Mouse (Mus musculus) liver (tissue): ENCODE measurements around the gene E030018B13Rik.

ENCODE experiments used
- DNase-seq: peaks from one replicate; pipeline ENCODE4 v3.0.0-alpha.2; 2020; ENCODE audit warnings: mixed read lengths

E030018B13Rik gene

DNA sequence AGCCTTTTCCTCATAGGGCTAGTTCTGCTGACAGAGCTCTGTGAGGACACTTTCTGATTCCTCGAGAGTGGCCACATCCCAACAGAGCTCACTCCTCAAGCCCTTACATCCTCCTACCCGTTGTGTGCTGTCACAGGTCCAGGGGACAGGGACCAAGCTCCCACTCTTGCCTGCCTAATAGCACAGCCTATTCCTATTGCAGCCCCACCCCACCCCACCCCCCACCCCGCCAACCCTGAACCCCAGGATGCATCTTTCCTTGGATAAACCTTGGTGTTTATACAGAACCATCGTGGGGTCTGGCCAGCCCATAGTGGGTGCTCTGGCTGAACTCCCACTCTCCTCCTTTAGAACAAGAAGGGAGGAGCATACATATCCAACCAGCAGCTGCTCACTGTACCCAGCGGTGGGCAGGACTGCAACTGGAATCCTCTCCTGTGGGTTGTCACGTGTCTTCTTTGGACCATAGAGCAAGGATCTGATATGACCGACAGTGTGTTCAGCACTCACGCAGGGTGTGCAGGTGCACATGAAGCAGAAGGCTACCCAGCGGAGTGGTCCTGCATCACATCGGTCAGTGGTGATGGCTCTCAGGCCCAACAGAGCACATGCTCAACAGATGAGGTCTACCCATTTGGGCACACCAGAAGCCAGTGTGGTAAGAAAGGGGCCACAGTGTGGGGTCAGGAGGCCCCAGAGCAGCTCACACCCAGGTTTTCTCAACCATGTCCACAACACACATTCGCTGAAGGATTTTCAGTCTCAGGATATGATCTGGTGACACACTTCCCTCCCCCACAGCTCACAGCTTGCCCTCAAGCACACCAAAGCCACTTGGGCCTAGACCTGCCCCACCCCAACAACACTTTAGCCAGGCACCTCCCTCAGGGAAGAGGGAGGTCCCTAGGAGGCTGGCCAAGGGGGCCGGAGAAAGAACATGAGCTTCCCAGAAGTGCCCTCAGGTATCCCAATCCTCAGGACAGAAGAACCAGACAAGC is 2.4 kb downstream of the E030018B13Rik start:
- no peak for DNase-seq

DNA sequence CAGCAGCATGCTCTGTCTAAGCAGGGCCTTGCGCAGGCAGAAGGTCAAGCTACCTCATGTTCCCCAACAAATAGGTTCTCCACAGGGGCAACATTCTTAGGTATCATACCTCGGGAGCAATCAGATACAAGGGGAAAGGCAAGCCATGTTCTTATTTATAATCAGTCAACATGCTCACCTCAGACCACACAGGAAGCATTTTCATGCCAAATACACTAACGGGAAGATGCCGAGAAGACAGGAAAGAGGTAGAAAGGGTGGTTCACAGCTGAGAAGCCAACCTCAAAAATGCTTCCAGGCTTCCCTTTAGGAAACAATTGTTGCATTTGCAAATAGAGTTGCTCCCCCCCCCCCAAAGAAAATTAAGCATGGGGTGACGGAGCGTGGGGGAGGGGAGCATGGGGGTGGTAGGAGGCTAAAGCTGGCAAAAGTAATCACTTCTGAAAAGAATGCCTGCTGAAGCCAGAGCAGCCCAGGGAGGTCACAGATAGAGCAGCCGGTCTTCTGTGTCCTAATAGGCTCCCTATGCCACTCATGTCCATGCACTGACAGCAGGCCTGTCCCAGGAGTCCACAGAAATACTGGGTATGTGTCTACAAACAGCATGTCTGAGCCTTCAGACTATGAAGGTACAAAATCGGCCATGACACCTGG is 5.4 kb downstream of the E030018B13Rik start:
- no peak for DNase-seq

DNA sequence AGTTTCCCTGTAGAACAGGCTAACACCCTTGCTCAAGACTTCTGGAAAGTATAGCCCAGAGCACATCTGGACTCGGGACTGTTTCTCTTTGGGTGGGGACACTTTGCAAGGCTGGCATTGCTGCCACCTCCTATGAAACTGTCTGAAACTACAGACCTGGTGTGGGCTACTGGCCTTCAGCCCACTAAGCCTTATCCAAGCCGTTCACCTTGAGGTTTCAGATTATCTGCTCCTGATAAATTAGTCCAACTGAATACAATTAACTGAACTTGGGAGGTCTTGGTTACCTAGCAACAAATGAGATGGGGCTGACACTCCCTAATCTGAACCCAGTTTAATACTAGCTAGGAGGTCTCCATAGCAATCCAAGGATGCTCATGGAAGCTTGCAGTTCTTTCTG is 5.9 kb downstream of the E030018B13Rik start:
- DNase-seq: no peak

DNA sequence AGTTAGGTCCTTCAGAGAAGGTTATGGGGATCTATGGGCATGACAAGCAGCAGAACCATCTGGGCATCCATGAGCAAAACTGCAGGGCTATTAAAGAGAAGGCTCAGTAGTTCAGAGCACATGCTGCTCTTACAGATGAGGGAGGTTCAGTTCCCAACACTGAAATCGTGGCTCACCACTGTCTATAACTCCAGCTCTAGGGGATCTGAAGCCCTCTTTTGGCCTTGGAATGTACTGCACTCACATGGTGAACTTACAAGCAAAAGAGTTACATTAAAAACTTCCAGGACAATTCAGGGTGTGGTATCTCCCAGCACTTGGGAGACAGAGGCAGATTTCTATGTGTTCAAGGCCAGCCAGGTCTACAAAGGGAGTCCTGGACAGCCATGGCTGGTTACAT is 6.3 kb downstream of the E030018B13Rik start:
- DNase-seq: no peak

DNA sequence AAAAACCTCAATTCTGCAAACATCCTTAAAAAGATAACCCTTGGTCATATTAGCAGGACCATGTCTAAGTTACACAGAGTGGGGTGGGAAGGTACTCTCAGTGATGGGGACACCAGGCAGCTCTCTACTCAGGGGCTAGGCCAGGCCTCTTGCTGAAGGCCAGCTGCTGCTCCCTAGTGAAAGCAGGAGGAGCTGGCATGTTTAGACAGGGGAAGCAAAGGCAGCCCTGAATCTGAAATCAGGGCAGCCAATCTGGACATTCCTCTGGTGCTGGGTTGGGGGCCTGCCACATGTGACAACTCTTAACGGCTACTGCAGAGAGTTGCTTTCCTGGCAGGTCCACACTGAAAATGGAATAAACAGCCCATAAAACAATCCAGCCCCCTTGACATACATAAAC is 7.5 kb downstream of the E030018B13Rik start:
- DNase-seq: no peak

DNA sequence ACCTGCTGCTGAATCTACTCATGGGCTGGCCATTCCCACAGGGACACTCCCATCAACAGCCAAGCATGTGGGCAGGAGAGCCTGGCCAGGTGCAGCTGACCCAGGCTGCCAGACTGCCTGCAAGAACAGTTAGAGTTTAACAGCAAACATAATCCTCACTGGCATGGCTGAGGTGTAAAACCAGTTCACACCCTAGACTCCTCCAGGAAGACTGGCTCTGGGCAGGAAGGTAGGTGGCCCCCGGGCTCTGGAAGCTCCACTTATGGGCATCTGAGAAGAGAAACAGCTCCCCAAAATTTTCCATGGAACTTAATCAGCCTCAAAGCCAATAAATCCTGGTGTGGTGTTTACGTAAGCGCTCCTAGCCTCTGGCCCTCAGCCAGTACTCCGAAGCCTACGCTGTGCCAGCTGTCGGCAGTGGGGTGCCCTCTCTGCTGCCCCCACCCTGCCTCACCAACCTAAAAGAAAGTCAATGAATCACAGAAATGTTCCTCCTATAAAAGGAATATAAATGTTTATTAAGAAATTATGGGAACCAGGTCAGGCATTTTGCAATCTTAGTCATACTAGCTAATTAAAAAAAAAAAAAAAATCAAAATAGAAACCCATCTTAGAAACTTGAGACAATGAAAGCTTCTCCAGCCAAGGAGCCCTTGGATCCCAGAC is 8.2 kb downstream of the E030018B13Rik start:
- DNase-seq: no peak

DNA sequence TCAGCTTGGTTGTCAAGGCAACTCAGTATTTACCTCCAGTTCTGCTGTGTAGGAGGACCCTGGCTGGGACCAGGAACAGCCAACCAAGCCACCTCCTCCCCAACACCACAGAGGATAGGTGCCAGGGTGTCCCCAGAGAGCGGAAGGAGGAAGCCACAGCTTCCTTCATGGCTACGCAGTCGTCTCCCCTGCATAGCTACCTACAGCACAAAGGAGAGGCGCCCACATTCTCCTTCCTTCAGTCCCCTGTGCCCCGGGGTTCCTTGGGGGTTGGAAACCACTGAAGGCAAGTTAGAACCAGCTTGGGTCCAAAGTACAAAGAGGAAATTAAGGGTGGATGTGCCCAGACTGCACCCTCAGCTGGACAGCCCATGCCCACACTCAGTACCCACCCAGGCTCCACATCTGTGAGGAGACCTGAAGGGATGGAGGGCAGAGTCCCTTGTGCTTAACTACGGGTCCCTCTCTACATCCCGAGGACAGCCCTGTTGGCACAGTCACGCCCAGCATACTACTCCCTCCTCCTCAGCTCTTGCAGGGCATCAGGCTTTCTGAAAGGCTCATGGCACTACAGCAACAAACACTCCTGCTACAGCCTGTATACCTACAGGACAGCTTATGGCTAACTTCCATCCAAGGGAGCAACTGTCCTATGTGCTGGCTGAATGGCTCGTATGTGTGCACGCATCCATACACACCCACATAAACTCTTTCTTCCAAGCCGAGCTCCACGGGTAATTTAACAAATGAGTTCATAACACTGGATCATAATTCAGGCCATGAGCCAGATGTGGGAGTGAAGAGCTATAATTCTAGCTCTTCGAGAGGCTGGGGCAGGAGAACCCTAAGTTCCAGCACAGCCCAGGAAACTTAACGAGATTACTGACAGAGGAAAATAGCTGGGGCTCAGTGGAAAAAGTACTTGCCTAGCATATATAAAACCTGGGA is 9.0 kb downstream of the E030018B13Rik start:
- DNase-seq: no peak

DNA sequence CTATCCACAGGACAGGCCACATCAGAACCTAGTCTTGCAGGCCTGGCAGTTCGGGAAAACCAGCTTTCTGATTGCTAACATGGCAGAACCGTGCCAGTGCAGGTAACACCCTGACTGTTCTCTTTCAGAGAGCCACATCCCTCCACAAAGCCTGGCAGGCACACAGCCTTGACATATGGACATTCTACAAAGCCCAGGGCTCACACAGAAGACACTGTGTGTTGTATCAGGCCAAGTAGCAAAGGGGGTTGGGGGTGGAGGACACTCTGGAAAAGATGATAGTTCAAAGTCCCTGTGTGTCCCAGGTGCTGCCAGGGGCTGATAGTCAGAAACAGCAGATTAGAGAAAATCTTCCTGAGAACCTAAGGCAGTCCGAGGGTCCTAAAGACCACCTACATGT is 9.8 kb downstream of the E030018B13Rik start:
- DNase-seq: no peak

DNA sequence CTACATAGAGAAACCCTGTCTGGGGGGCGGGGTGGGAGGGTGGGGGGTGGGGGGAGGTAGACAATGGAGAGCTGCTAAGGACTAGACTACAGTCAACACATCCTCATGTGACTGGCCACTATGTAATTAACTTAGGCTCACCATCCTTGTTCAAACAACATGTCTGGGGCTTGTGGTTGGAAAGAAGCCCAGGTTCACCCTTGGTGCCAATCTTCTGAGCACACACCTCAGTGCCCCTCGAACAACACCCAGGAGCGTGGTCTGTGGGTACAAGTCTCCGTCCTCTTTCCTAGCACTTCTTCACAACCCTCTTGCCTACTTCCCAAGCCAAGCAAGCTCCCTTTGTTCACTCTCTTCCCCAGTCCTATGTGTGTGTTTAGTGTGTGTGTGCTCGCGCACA is 10.5 kb downstream of the E030018B13Rik start:
- no peak for DNase-seq

DNA sequence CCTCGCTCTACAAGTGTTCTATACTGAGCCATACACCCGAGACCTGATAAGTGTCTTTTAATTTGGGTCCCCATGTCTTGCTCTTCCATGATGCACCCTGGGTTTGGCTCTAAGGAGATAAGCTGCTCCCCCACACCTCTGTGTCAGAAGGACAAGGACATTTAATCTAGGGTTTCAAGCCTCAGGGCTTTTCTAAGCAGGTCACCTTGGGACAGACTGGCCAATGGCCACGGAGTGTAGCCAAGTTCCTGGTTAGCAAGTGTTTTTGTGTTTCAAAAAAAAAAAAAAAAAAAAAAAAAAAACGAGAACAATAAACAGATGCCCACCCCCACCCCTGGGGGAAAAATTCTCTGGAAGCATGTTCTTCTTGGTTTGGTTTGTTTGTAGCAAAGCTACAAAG is 12.4 kb downstream of the E030018B13Rik start:
- DNase-seq: peak; percentile 36

DNA sequence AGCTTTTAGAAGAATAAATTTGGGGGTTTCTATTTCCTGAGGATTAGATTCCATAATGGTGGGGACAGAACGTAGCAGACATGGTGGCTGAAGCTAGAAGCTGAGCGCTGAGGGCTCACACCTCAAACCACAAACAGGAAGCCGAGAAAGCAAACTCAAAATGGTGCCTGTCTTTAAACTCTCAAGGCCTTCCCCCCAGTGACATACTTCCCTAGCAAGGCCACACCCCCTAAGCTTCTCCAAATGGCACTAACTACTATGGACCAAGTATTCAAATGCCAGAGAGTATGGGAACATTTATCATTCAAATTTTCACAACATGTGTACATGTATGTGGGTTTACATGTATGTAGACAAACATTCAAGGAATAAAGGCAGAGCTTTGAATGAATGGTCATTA is 13.5 kb downstream of the E030018B13Rik start:
- DNase-seq: no peak

DNA sequence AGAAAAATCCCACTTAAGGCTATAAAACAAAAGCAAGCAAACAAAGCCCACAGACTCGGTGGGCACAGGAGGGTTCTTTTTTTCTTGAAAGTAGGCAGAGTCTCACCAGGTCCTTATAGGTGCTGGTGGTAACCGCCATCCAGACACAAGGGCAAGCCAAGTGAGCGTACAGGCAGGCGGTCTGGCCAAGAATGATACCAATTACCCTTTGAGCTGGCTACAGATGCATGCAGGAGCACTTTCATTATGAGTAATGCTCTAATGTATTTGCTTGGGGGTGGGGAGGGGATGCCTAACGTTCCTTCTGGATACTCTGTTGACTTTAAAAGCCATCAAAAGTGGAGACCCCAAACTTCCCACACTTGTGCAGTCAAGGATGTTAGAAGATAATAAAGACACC is 14.1 kb downstream of the E030018B13Rik start:
- no peak for DNase-seq

DNA sequence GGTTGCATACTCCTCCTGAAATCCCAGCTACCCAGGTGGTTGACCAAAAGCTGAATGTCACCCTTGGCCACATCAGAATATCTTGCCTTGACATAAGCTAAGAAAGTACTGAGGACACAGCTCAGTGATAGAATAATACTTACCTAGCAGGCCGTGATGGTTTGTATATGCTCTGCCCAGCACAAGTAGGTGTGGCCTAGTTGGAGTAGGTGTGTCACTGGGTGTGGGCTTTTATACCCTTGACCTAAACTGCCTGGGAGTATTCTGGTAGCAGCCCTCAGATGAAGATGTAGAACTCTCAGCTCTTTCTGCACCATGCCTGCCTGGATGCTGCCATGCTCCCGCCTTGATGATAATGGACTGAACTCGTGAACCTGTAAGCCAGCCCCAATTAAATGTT is 15.8 kb downstream of the E030018B13Rik start:
- peak; percentile 56 for DNase-seq

DNA sequence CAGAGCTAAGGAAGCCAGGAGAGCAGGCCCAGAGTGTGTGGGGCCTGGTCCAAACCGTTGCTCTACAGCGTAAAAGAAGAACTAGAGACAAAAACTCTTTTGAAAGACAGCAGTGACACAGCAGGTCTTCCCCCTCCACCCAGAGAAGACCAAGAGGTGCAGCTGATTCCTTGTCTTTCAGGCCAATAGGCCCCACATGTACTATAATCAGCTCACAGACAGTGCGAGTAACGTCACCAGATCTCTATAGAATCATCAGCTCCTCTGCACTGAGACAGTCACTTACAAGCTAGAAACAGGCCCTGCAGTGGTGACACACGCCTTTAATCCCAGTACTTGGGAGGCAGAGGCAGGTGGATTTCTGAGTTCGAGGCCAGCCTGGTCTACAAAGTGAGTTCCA is 17.2 kb downstream of the E030018B13Rik start:
- peak; percentile 41 for DNase-seq

DNA sequence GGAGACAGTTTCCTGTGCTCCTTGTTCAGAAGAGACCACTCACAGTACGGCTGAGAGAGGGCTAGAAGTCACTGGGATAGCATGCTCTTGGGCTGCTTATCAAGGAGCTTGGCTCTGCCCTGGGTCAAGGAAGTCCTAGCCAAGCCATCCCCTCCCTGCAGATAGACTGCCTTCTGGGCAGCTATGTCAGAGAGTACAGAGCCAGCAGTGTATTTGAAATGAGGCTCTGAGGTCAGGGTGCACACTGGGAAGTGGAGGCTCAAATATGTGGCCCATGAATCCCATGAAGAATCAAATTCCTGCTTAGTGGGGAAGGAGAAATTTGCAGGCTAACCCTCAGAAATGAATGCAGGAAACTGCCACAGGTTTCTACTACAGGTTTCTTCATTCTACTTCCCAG is 17.9 kb downstream of the E030018B13Rik start:
- DNase-seq: no peak

DNA sequence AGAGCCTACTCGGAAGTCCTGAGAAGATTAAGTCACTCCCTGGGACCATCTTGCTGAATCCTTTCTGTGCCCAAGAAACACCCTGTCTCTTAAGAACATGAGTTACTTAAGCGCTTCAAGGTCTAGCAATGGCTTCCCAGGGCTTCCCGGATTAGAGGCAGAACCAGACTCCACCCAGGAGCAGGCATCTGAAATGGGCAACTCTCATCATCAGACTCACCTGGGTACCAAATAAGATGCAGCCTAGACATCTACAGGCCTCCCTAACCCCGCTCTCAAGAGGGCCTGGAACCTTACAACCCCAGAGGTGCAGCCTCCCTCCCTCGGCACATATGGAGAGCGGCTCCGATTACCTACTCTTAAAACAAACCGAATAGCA is 19.1 kb downstream of the E030018B13Rik start:
- no peak for DNase-seq

DNA sequence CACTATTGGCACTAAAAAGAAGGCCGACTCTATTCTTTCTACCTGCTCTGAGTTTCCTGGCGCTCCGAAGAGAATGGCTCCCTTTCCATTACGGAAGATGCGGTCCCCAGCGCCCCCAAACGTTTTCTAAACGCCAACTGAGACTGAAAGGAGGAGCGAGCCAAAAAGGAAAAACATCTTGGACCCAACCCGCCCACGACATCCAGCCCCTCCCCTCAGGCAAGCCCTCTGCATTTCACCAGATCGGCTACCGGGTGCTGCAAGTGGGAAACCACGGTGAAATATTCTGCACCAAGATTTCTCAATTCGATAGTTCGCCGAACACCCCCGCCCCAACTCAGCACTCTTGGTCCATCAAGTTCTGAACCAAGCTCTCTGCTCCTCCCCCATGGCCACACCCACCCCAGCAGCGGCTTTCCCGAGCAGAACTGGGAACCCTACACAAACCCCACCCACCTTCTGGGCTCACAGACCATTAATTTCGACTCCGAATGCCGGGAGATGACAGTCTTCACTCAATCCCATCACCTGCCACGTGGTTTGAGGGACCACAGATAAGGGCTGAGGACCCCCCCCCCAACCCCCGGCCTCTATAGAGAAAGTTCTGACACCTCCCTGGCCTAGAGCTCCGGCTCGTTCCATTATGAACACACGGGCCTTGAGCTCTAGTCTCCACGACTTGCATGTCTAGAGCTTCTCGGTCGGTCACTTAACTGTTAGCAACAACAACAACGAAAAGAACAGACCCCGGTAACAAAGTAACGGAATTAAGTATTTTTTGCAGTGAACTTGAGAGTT is 19.7 kb downstream of the E030018B13Rik start:
- peak; percentile 90 for DNase-seq

DNA sequence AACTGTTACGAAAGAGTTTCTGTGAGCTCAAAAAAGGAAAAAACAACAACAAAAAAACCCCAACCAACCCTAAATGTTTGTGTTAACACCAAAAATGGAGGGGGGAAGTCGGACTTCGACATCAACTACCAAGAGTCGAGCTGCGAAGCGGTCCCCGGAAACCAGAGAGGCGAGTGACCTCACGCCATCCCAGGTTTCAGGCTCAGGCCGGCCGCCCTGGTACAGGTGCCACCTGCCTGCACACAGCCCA is 20.3 kb downstream of the E030018B13Rik start:
- no peak for DNase-seq

DNA sequence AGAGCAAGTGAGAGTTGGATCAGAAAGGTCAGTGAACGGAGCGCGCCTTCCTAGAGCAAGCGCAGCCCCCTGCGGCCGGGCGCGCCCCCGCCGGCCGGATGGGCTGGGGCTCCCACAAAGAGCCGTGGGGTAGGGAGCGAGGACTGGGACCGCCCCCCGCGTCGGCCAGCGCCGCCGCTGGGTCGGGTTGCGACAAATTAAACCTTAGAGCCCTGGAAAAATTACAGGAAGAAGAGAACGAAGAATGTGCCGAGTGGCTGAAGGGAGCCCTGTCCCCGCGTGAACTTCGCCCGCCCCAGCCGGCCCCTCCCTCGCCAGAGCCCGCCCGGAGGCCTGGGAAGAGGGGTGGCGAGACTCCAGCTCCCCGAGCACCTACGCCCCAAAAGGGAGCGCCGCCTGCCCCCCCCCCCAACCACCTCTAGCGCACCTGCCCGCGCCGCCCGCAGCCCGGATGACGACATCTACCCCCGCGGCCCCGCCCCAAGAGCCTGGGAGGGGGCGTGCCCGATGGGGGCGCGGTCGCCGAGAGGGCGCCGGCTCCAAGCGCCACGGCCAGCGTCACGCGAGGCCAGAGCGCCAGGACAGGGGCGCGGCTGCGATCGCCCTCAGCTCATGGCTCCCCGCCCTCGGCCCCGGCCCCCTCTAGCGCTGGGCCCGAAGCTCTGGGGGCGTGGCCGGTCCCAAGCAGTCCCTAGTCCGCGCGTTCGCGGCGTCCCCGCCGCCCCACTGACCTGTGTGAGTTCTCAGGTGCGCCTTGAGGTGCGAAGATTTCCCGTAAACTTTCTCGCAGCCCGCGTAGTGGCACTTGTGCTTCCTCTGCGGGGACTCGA is 20.8 kb downstream of the E030018B13Rik start:
- DNase-seq: peak; percentile 89

DNA sequence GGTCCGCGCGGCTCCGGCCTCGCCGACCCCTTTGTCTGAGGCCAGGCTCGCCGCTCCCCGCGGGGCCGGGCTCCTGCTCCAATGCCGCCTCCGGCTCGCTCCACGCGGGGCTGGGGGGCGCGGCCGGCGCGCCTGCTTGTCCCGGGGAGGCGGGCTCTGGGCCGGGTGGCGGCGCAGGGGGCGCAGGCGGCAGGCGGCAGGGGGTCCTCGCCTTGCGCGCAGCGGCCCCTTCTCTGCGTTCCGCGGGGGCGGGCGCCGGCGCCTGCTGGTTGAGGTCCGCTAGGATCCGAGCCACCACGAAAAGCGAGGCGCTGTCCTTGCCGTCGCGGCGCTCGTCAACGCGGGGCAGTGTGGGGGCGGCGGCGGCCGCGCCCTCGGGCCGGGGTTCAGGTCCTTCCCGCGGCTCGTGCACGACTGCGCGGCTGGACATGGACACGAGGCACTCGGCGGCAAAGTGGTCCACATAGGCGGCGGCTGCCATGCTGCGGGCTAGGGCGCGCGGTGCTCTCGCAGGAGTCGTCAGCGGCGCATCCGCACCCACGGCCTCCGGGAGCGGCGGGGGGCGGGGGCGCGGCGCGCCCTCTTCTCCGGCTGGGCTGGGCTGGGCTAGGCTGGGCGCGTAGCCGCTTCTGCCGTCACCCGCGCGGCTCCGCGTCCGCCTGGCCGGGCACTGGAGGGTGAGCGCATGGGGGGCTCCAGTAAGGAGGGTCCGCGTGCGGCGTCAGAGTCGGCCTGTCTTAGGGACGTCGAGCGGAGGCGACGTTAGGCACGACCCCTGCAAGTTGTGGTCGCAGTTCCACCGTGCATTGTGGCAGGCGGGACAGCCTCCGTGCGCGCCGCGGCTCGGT is 21.6 kb downstream of the E030018B13Rik start:
- peak; percentile 79 for DNase-seq
